ENCODE assay signal across 12 mouse cellular contexts in the genomic region with DNA sequence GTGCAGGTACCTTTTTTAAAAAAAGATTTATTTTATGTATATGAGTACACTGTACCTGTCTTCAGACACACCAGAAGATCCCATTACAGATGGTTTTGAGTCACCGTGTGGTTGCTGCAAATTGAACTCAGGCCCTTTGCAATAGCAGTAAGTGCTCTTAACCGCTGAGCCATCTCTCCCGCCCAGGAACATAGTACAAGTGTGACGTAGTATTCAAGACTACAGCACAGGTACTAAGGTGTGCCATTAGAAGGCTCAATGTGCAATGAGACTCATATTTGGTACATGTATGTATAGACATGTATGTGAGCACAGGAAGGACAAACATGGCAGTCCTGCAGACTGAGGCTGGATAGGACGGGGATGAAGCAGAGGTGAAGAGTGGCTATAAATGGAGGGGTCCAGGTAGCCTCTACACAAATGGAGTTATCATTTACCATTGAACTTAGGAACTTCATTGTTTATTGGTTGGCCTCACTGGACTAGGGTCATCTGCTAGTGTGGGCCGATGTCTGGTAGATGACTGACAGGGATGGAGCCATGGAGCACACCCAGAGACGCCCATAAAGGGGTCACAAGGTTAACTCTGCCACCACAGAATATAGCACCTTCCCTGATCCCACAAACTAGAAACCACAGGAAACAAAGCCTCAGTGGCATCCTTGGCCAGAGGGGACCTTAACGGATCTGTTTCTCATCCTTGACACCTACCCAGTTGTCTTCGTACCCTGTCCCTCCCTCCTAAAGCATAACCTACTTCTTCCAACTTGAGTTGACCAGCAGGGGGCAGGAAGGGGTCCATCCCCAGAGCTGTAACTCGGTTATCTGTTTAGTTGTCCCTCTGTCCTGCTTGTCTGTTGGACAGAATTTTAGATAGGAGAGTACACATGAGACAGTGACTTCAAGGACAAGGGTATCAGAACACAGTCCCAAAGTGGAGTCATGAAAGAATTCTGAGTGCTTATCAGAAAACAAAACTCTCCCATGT. TPM values are rescaled to one million over a fixed set of nuclear protein-coding genes. Genes with fewer than 3 reads are reported as not detected.
DNase-seq lines count a peak whose midpoint lies in the region; ATAC-seq lines count a peak whose summit lies in the region.
"Had no signal": no experiment of that assay in that cellular context is flagged by ENCODE, and none has a peak within 500 bp of the region (broad histone marks: within the 10 kb centered on the region; RNA-seq: fewer than 3 reads in every experiment).

No protein-coding gene starts in this region.

- H3K4me2 ChIP-seq in heart, embryonic 11.5 days = no peak overlapping the region
- H3K4me2 ChIP-seq: forebrain, embryonic 12.5 days; heart, embryonic 12.5 days had no signal

- no peaks in the 10 kb centered on the region for H3K9me3 ChIP-seq in heart, embryonic 11.5 days (replicated peaks; ENCODE audit: control insufficient read depth, low read length)
- H3K9me3 ChIP-seq: forebrain, embryonic 12.5 days; heart, embryonic 12.5 days had no signal

- no peak overlapping the region for H3K4me3 ChIP-seq in heart, embryonic 11.5 days (ENCODE audit: low read depth, low read length)
- H3K4me3 ChIP-seq: forebrain, embryonic 12.5 days; heart, embryonic 12.5 days had no signal

- WGBS in heart, embryonic 11.5 days (ENCODE audit: insufficient replicate concordance) = 77% methylated on average over 10 of the region's 10 CpGs

- no peaks in the 10 kb centered on the region for H3K4me1 ChIP-seq in heart, embryonic 11.5 days (ENCODE audit: control insufficient read depth, insufficient read depth, low read length)
- H3K4me1 ChIP-seq: forebrain, embryonic 12.5 days; heart, embryonic 12.5 days had no signal

- no peaks in the 10 kb centered on the region for H3K27me3 ChIP-seq in heart, embryonic 11.5 days (ENCODE audit: control insufficient read depth, insufficient read depth, low read length)
- H3K27me3 ChIP-seq: forebrain, embryonic 12.5 days; heart, embryonic 12.5 days had no signal

- peaks cover 12% of the 10 kb centered on the region for H3K36me3 ChIP-seq in heart, embryonic 11.5 days (ENCODE audit: control insufficient read depth, insufficient read depth, low read length)

- H3K9ac ChIP-seq in heart, embryonic 11.5 days (ENCODE audit: low read depth, low read length) = no peak overlapping the region
- H3K9ac ChIP-seq: forebrain, embryonic 12.5 days; heart, embryonic 12.5 days had no signal

- peak; percentile 24 for DNase-seq in CD4-positive, CD25-positive, alpha-beta regulatory T cell, adult 2 months (ENCODE audit: low read depth, low spot score)
- DNase-seq in kidney, postnatal 10 days = peak; percentile 12
- no peak for DNase-seq in kidney, adult 8-10 months
- peak; percentile 11 for DNase-seq in thymus, postnatal 14 days
- no peak for DNase-seq in thymus, adult 18-20 months
- DNase-seq in urinary bladder, postnatal 25 days (ENCODE audit: low spot score) = no peak
- DNase-seq: adrenal gland, adult 8-10 months; cerebellum, postnatal 25 days had no signal

- no peak for ATAC-seq in CD4-positive, CD25-positive, alpha-beta regulatory T cell, adult 4 months
- ATAC-seq in heart, embryonic 11.5 days (replicated peaks; ENCODE audit: insufficient number of reproducible peaks, low FRiP score, low TSS enrichment) = no peak

- H3K27ac ChIP-seq in heart, embryonic 11.5 days (ENCODE audit: low read depth, low read length) = no peak overlapping the region
- H3K27ac ChIP-seq: forebrain, embryonic 12.5 days had no signal

RNA-seq across cellular contexts. Expression of gene Ahrr, which starts 10.2 kb away (rescaled TPM):
- polyA plus RNA-seq in CD4-positive, CD25-positive, alpha-beta regulatory T cell, adult 4 months (2017; shearing (Covaris generic)) = under 1 TPM; 0.15 to 0.16 TPM
- polyA plus RNA-seq in heart, embryonic 11.5 days (2014; fragmentation: Nextera tagmentation; extraction: Ambion mirVana) = 0.70 and 0.76 TPM in 2 replicates

RNA-seq across cellular contexts. Expression of gene Pdcd6, which starts 15.0 kb away (rescaled TPM):
- 100 to 1,000 TPM; 172 to 177 TPM for polyA plus RNA-seq in CD4-positive, CD25-positive, alpha-beta regulatory T cell, adult 4 months (2017; shearing (Covaris generic))
- polyA plus RNA-seq in heart, embryonic 11.5 days (2014; fragmentation: Nextera tagmentation; extraction: Ambion mirVana) = 102 and 103 TPM in 2 replicates

RNA-seq across cellular contexts. Expression of gene Sdha, which starts 47.7 kb away (rescaled TPM):
- 100 to 1,000 TPM; 301 to 394 TPM for polyA plus RNA-seq in CD4-positive, CD25-positive, alpha-beta regulatory T cell, adult 4 months (2017; shearing (Covaris generic))
- 346 and 441 TPM in 2 replicates for polyA plus RNA-seq in heart, embryonic 11.5 days (2014; fragmentation: Nextera tagmentation; extraction: Ambion mirVana)

RNA-seq across cellular contexts. Expression of gene Ccdc127, which starts 47.8 kb away (rescaled TPM):
- polyA plus RNA-seq in CD4-positive, CD25-positive, alpha-beta regulatory T cell, adult 4 months (2017; shearing (Covaris generic)) = 10 to 100 TPM; 32.2 to 34.5 TPM
- 51.8 and 55.5 TPM in 2 replicates for polyA plus RNA-seq in heart, embryonic 11.5 days (2014; fragmentation: Nextera tagmentation; extraction: Ambion mirVana)

Comparison
In these comparisons a context has a peak if more than half of its experiments do, and no peak if none do; other contexts are left out.
1. DNase-seq: peak in CD4-positive, CD25-positive, alpha-beta regulatory T cell, adult 2 months (single experiment), kidney, postnatal 10 days (single experiment) and thymus, postnatal 14 days (single experiment); none in kidney, adult 8-10 months (0 of 2), thymus, adult 18-20 months (0 of 2) and urinary bladder, postnatal 25 days (single experiment).